Mouse (Mus musculus): ENCODE results near the gene Pdzrn3. TPM values are rescaled to one million over a fixed set of nuclear protein-coding genes. Genes with fewer than 3 reads are reported as not detected.

Gene Pdzrn3
- total RNA-seq, 2 experiments from 2014 or later: 28.6 to 40.4 TPM

DNA sequence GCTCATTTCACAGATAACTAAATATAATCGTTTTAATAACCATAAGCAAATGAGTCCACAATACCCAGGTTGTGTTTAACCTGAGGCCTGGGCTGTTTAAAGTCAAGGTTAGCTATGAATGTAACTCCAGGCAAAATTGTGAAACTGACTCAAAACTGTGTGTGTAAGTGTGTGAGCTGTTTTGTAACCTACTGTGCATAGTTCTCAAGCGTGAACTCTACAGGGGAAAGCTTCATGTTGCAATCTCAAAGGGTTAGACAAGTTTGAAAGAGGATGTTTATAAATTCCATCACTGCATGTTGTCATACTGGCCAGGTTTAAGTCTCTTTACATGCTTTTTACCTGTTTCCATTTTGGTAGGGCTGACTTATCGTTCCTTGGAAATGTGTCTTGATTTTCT is 158.7 kb downstream of the Pdzrn3 start:
- intact Hi-C loops (cut with DNase I): no loop called here
- DNase-seq: no peak

DNA sequence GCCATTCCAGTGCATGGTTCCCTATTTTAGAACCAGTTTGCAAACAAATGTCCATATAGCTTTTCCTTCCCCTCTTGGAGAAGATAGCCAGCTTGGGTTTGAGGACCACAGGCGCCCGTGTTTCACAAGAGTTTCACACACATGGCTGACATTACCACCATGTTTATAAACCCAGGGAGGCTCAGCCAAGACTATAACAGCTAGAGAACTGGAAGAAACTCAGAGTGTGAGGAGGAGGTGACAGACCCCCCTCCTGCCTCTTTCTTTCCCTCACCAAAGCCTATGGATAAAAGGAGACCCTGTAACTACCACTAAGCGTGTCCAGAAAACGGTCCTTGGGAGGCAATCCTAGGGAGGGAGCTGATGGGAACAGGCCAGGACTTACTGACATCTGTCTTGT is 159.5 kb downstream of the Pdzrn3 start:
- no peak for DNase-seq
- intact Hi-C loops (cut with DNase I): no loop called here

DNA sequence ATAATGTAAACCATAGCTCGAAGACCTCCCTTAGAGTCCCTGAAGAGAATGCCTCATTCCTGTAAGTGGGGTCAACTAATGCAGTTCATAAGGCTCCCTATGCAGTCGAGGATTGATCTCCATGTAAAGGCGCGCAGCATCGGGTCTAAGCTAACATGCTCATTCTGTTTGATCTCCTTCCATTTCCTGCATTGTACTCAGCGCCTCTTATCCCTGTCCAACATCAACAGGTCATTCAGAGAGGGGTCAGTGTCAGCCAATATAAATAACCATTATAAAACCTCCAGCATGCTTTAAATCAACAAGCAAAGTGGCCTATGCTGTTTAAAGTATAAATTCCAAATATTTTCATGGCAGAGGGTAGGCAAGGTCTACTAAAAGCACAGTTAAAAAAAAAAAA is 159.9 kb downstream of the Pdzrn3 start:
- no peak for DNase-seq
- intact Hi-C loops (cut with DNase I): no loop called here

DNA sequence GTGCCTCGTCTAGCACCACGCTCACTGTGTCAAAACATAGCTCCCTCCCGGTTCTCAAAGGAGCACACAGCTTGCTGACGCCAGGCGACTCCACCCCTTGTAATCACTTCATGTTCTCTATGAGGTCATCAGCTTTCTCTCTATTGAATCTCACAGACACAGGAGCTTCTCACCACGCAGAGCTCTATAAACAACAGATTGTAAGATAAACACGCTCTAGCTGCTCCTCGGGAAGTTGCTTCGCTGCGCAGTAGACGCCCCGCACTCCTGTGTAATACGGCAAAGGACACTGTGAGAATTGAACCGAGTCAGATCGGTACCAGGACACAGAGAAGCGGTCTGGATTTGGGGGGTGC is 162.3 kb downstream of the Pdzrn3 start:
- no peak for DNase-seq
- intact Hi-C loops (cut with DNase I): no loop called here

DNA sequence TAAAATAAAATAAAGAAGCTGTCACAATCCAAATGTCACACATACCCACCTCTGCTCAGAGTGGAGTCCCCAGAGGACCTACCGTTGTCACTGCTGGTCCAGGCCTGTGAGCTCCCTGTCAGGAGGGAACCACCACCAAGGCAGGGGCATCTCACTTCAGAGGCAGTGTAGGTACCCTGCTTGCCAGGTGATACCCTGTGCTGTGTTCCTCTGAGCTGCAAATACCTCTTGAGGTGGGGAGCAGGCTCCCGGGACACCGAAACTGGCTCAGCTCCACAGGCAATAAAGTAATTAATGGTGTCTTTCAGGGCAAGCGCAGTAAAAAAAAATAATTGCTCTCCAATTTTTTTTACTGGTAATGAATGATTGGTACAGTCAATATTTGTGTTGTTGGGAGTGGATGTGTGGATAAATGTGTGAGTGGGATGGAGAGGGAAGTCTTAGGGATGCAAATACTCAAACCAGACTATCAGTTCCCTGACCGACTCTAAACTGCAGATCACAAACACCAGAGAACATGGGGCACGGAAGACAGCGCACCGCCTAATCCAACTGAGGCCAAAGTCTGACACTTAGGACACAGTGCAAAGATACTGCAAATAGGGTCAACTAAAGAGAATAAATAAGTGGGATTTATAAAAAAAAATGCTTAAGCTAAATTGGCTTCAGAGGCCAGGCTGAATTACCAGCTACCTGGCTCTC is 162.8 kb downstream of the Pdzrn3 start:
- DNase-seq: no peak
- intact Hi-C loops (cut with DNase I): no loop called here

DNA sequence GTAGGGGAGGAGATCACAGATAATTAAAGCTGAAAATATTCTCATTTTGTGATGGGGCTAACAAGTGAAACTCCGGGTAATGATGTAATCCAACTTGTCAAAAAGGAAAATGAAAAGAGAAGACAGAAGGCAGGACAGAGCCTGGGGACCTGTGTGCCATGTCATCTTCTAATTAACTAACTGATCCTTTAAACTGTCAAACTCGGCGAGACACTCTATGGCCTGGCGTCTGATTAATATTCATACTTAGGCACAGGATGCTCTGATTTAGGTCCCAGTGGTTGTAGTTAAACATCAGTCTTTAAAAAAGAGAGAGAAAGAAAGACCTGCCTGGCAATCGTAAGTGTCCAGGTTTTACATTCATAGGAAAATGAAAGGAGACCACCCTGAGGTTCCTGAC is 164.6 kb downstream of the Pdzrn3 start:
- intact Hi-C loops (cut with DNase I): no loop called here
- no peak for DNase-seq

DNA sequence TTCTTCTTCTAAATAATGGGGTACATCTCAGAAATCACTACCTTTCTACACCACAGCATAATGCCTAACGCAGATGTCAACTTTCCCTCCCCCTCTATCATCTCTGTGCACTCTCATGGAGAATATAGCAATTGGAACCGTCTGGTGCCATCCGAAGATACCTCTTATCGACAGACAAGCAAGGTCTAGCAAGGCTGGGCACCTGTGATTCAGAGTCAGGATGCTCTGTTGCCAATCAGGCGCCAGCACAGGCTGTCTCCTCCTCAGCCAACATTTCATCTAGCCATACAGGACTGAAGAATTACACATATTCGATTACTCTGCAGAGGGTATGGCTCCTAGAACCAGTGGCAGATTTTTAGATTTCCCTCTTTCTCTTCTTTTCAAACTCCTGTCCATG is 165.6 kb downstream of the Pdzrn3 start:
- DNase-seq: no peak
- intact Hi-C loops (cut with DNase I): no loop called here

DNA sequence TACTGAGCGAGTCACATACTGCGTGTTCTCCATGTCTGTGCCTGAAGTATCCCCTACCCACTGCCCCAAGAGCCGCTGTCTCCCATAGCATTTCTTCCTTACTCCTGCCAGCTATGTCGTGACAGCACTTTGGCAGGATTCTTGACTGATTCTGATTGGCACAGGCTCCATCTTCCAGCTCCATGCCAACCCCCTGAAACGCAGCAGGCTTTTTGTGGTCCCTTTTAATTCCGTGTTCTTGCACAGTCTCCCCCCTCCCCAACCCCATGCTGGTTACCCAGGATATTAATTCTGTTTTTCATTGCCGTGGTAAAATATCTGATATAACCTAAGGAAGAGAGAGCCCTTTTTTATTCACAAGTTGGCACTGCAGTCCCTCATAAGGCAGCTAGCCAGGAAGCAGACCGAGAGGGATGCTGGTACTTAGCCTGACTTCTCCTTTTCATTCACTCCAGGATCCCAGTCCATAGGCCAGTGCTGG is 166.3 kb downstream of the Pdzrn3 start:
- intact Hi-C loops (cut with DNase I): no loop called here
- DNase-seq: no peak

DNA sequence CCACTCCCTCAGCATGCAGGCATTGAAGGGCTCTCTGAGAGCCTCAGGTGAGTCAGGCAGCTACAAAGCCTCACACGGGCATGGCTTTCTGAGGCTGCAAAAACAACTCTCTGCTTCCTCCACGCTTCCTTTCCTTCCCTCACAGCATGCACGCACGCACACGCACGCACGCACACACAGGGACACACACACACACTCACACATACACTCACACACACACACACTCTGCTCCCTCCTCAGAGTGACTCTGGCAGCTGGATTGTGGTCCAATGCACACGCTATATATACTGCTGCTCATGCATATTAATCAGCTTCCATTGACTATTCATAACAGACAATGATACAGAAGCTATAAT is 178.8 kb downstream of the Pdzrn3 start:
- DNase-seq: no peak
- intact Hi-C loops (cut with DNase I): loop anchor here (1.0 kb wide), 1 partner anchor 317 kb away; no protein-coding TSS in a partner anchor

DNA sequence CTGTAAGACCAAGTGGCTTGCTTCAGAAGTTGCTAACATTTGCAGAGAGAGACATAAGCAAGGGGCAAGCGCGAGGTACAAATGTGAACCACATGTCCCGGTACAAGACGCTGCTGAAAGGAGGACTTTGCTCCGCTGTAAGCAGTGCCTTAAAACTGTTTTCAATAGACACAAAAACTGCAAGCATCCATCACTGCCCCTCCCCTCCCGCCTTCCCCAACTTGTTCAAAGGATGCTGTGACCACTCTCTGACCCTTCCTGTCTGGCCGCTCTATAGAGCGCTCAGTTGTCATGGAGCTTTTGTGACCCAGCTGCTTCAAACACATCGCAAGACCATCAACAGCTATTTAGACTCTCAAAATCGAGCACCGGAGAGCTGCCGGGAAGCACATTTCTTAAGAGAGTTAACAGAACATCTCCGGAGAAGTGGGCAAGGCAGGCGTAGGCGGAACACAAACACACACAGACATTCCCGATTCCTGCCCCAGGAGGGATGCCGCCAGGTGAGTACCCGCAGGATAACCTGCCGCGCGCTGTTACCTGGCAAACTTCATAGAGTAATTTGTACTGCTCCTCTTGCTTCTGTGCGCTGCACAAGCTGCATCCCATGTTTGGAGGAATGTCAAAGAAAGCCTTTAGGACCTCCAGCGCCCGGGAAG is 179.3 kb downstream of the Pdzrn3 start:
- intact Hi-C loops (cut with DNase I): loop anchor here (1.0 kb wide), 1 partner anchor 316 kb away; no protein-coding TSS in a partner anchor
- DNase-seq: no peak

DNA sequence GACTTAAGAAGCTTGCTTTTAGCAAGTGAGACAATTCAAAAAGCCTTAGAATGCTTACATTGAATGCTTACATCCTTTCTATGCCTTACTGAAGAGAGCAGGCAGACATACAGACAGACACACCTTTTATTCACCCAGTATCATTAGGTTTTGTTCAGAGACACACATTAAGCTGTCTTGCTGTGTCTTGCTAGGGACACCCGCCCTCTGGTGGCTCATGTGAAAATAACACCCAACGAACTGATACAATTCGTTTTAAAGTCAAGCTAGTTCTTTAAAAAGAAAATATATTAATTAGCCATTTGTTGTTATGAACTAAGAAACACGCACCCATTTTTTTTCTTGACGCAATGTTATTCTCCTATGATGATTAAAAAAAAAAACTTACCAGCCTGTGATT is 180.1 kb downstream of the Pdzrn3 start:
- DNase-seq: peak; percentile 60 to 72
- intact Hi-C loops (cut with DNase I): loop anchor here (1.0 kb wide), 1 partner anchor 315 kb away; no protein-coding TSS in a partner anchor

DNA sequence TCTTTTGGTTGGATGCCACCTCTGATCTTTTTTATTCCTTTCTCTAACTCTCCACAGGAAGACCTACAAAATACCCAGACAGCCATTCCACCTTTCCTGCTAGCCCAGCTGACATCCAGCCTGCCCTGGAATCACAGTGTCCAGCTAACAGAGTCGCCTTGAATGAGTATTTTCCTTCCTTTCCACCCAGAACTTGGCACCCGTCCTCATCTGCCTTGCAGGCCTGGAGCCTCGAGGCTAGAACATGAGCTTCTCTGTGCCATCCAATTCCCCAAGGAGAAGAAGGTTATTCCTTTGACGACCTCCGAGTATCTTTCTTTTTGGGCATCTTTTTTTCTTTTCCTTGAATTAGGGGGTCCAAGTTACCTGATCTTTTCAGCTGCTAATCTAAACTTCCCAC is 181.8 kb downstream of the Pdzrn3 start:
- no peak for DNase-seq
- intact Hi-C loops (cut with DNase I): no loop called here

DNA sequence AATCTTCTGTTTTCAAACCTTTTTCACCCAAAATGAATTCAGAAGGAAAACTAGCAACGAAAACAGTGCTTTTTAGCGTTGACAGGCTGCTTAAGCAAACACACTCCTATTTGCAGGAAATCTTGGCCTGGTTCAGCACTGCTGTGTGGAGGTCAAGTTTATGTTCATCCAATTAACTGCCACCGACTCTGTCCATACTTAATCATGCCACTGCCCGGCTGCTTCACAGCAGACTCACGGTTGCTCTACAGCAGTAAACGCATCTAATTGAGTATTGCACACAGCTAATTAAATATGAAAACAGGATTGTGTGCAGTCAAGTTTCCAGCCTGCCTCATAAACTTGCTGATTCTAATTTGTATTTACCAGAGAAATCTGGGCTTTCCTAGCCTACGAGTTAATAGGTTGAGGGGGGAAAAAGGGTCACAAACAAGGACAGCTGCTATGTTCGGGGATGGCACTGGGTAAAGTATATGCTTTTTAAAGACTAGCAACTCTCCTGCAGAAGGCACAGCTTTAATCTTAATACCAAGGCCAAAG is 183.2 kb downstream of the Pdzrn3 start:
- DNase-seq: no peak
- intact Hi-C loops (cut with DNase I): no loop called here

DNA sequence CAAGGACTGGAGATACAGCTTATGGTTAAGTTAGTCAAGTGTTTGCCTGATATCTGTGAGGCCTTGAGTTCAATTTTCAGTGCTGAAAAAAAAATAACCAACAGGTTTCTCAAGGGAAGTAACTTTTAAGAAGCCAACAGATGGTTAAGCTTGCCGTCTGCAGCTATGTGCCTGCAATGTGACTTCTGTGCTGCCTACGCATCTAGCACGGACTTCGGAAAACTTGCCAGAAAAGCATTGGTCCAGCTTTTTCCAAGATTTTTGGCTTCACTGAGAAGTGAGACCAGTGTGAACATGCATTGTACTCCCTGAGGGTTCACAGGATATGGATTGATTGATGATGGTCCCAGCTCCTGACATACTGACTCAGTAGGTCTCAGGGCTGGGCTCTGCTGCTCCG is 186.1 kb downstream of the Pdzrn3 start:
- intact Hi-C loops (cut with DNase I): no loop called here
- DNase-seq: no peak

DNA sequence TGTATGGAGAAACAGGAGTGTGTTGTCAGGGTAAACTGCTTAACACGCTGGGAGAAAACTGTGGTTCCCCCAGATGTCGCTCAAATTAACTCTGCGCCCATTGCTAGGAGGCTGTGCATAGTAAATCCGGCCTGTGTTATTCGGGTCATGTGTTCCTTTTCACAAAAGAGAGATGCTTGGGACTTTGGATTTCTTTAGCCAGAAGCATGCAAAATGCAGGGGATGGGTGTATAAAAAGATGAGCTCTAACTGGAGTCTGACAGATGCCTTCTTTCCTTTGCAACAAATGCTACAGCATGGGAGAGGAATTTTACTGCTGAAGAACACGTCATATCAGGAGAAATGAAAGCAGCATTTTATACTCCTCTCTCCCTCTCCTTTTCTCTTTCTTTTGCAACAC is 190.4 kb downstream of the Pdzrn3 start:
- no peak for DNase-seq
- intact Hi-C loops (cut with DNase I): no loop called here

DNA sequence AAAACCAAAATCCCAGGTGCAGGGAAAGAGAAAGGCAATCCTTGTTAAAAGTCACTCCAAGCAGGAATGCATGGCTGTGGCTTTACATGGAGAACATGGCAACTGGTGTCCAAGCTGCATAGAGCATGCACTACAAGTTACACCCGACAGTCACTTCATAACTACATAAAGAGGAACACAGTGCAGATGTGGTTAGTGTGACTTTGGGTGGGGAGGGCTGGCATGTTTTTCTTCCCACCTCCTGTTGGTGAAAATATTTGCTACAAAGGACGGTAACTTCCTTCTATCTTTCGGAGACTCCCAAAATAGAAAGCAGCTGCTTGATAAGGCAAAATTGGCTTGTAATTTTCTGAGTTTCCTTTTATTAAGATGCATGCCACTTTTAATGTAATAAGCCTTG is 190.8 kb downstream of the Pdzrn3 start:
- DNase-seq: no peak
- intact Hi-C loops (cut with DNase I): no loop called here

DNA sequence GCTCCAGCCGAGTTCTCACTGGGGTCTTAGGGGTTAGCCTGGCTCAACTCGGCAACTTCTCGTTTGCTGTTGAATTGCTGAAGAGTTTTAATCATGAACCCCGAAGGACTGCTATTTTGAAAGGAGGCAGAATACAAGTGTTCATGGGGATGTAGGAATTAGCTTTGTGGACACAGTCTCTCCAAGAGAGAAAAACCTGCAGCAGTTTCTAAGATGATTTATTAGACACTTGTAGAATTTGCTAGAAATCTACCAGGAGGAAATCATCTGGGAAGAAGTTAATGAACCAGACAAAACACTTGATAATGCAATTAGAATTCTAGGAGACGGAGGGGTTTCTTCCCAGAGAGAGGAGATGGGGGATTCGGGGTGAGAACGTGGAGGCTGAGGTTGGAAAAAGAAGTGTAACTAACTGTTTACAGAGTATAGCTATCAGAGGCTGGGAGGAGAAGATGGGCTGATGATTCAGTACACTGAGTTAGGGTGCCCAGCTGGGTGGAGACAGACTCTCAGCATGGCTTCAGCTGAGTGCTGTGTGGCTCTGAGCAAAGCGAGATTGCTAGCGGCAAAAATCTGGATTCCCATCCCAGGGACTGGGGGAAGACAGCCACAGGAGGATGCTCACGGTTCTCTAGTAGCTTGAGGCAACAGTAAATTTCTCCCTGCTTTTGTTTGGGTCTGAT is 193.5 kb downstream of the Pdzrn3 start:
- DNase-seq: no peak
- intact Hi-C loops (cut with DNase I): no loop called here

DNA sequence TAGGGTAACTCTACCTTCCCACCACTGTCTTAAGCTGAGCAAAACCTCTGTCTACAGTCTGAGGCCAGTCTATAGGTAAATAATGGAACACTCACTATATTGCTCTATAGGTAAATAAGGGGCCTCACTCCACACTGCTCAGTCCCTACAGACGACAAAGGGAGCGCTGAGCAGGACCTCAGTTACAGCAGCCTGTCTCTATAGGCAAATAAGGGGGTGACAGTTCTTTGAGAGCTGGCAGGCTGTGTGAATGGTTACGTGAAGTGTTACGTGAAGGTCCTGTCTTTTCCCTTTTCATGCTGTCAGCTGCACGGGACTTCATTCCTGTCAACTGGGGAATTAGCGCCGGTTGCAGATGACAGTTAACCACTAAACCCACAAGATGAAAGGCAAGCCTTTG is 207.0 kb downstream of the Pdzrn3 start:
- no peak for DNase-seq
- intact Hi-C loops (cut with DNase I): no loop called here

DNA sequence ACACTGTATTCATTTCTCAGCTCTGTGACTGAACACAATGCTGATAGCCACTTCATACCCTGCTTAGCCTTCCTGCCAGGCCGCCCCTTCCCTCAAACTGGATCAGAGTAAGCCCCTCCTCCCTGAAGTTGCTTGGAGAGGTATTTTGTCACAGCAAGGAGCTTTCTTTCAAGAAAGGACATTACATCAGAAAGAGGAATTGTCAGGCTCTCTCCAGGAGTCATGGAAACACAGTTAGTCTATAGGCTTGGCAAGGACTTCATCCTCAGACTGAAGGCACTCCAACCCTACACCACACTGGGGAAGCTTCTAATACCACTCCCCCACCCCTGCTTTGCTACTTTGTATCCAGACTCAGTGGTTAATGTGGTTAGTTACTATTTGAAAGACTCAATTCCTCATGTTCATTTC is 224.2 kb downstream of the Pdzrn3 start:
- intact Hi-C loops (cut with DNase I): no loop called here
- DNase-seq: no peak

DNA sequence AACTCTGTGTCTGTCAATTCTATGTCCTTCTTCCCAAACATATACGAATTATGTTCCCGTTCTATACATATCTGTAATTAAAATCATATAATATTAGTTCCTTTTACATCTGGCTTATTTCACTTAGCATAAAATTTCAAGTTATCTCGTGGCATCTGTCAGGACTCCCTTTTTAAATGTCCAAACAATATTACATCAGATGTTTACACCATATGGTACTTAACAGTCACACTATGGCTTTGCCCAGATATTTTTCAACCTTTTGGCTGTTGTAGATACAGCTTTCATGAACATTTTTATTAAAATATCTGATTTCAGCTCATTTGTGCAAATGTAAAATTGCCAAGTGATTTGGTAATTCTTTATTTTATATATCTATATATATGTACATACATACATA is 242.3 kb downstream of the Pdzrn3 start:
- DNase-seq: no peak
- intact Hi-C loops (cut with DNase I): no loop called here

DNA sequence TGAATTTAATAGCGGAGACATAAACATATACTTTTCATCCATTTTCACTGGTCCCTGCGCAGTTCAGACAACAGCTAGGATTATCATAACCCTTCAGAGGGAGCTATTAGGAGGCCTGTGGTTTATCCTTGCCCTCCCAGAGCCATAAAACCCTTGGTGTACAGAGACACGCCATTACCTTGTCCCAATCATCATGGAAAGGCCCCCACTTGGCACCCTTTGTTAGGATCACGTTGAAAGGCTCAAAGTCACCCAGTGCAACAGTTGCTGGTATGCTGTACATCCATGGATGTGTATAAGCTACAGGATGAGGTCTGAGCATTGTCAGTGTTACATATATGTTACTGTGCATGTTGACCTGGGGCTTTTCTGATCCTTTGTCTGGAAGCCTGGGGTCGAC is 252.3 kb downstream of the Pdzrn3 start:
- no peak for DNase-seq

DNA sequence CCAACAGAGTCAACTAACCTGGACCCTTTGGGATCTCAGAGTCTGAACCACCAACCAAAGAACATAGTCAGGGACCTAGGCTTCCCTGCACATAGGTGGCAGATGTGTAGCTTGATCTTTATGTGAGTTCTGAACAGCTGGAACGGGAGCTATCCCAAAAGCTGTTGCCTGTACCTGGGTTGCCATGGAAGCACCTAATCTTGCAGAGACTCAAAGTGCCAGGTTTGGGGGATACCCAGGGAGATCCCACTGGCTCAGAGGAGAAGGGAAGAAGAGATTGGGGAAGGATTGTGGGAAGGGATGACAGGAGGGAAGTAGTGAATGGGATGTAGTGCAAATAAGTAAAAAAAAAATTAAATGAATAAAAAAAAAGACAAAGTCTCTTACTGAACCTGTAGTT is 268.7 kb downstream of the Pdzrn3 start:
- DNase-seq: no peak
- intact Hi-C loops (cut with DNase I): no loop called here

More for the DNA sequence above, 252.3 kb downstream of the Pdzrn3 start:
- intact Hi-C loops (cut with DNase I): no loop called here

Measured in heart, postnatal 36 days (tissue).